Mouse (Mus musculus) lung, postnatal 0 days (tissue): Measurements from ENCODE around the gene Pmm2.

ENCODE experiments used
- CTCF ChIP-seq: IDR thresholded peaks from 2 replicates; pipeline ENCODE4 v1.5.1; 2016; ENCODE audit warnings: antibody characterized with exemption, mild to moderate bottlenecking
- EP300 ChIP-seq: IDR thresholded peaks from 2 replicates; pipeline ENCODE4 v1.6.1; 2016; ENCODE audit warnings: antibody characterized with exemption, mild to moderate bottlenecking, control low read depth

DNA sequence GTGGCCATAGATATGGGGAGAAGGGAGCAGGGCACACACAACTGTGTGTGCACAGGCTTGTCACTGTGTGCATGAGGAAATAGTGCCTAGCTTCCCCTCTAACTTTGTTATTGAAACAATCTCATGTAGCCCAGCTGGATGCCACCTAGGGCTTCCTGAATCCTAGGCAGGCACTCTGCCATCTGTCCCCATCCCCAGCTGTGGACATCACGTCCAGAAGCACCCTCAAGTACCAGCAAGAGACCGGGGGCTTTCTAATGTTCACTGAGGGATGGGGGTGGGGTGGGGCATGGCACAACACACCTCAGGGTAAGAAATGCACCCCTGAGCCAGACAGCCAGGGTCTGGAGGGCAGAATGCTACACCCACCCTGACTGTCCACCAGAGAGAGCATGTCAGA, 30.9 kb downstream of the Pmm2 start:
- TF ChIP-seq CTCF (no peak), EP300 (no peak)
